Mouse (Mus musculus): ENCODE measurements at regions not wholly inside any gene's neighbourhood (a gene's known extent, or its start where the extent isn't known, plus 50 kb on each side); places are given as distances from the start of the nearest gene placed in this dataset.
A peak's percentile ranks its signal among the peaks of the same experiment; 100 is the strongest.

- H3K9ac ChIP-seq (ENCODE audit: low read depth, low read length, severe bottlenecking) = no peak overlapping the region
- H3K4me1 ChIP-seq (ENCODE audit: control insufficient read depth, insufficient read depth, low read length) = peaks cover 17% of the 10 kb centered on the region
- H3K27me3 ChIP-seq (ENCODE audit: control insufficient read depth, insufficient read depth, low read length) = no peaks in the 10 kb centered on the region
- no peaks in the 10 kb centered on the region for H3K36me3 ChIP-seq (ENCODE audit: control insufficient read depth, insufficient read depth, low read length)
- TF ChIP-seq POLR2A (IDR thresholded peaks at IDR 0.05; ENCODE audit: borderline replicate concordance, extremely low read depth, insufficient read depth, insufficient read length) = no peak
- WGBS = 79% methylated on average over 7 of the region's 7 CpGs
- DNase-seq (ENCODE audit: low spot score) (no peak), ATAC-seq (ENCODE audit: low FRiP score, low read depth) (no peak)
- H3K9me3 ChIP-seq (ENCODE audit: control insufficient read depth, low read length) = no peaks in the 10 kb centered on the region
- no peak overlapping the region for H3K4me2 ChIP-seq (replicated peaks; ENCODE audit: low read depth, low read length, severe bottlenecking)
- H3K4me3 ChIP-seq (replicated peaks; ENCODE audit: low read length) = no peak overlapping the region
- 0 out of 2 replicates have a peak overlapping the region, but pooled peaks have one; percentile 19 for H3K27ac ChIP-seq (replicated peaks; ENCODE audit: low read depth, low read length)
Observed at GRCm38 (mm10) chr9:66661596-66661995, 51.9 kb upstream of the Car12 start.

- H3K27me3 ChIP-seq (ENCODE audit: control insufficient read depth, insufficient read depth, low read length) = no peaks in the 10 kb centered on the region
- H3K4me1 ChIP-seq (ENCODE audit: control insufficient read depth, insufficient read depth, low read length) = peaks cover 24% of the 10 kb centered on the region
- H3K9me3 ChIP-seq (ENCODE audit: control insufficient read depth, low read length) = no peaks in the 10 kb centered on the region
- no peak overlapping the region for H3K4me3 ChIP-seq (replicated peaks; ENCODE audit: low read length)
- TF ChIP-seq POLR2A (IDR thresholded peaks at IDR 0.05; ENCODE audit: borderline replicate concordance, extremely low read depth, insufficient read depth, insufficient read length) = no peak
- no peak overlapping the region for H3K4me2 ChIP-seq (replicated peaks; ENCODE audit: low read depth, low read length, severe bottlenecking)
- WGBS = 17% methylated on average over 4 of the region's 4 CpGs
- DNase-seq (ENCODE audit: low spot score) = peak; percentile 78
- H3K36me3 ChIP-seq (ENCODE audit: control insufficient read depth, insufficient read depth, low read length) = no peaks in the 10 kb centered on the region
- peak; percentile 78 for ATAC-seq (ENCODE audit: low FRiP score, low read depth)
- H3K27ac ChIP-seq (replicated peaks; ENCODE audit: low read depth, low read length) = peak overlapping the region; percentile 48
- no peak overlapping the region for H3K9ac ChIP-seq (ENCODE audit: low read depth, low read length, severe bottlenecking)
Observed at GRCm38 (mm10) chr9:66662443-66662842, 51.0 kb upstream of the Car12 start.
